Mouse (Mus musculus) embryo, embryonic 11 days (tissue): ENCODE measurements around the gene Cdcp2.
"Not testable (repeated sequence)": the region's sequence is repeated elsewhere in the genome, so short reads cannot be mapped to it uniquely, and the experiment has no call there.

ENCODE experiments used
- DNase-seq: peaks from one replicate; pipeline ENCODE4 v3.0.0-alpha.2; 2015

Cdcp2 gene

GRCm38 (mm10) chr4:107094484-107095187 lies 2.1 kb upstream of the Cdcp2 start:
- peak; percentile 60 for DNase-seq

GRCm38 (mm10) chr4:107096043-107096442 lies 648 bp upstream of the Cdcp2 start:
- no peak for DNase-seq

GRCm38 (mm10) chr4:107097871-107098270 lies 1.2 kb downstream of the Cdcp2 start:
- no peak for DNase-seq

- no peak for DNase-seq
These were observed 1.7 kb downstream of the Cdcp2 start for GRCm38 (mm10) chr4:107098375-107098774.

- no peak for DNase-seq
These were observed 2.3 kb downstream of the Cdcp2 start for GRCm38 (mm10) chr4:107098791-107099525.

- DNase-seq: no peak
These were observed 5.5 kb downstream of the Cdcp2 start for GRCm38 (mm10) chr4:107102220-107102619.

GRCm38 (mm10) chr4:107106777-107107176 lies 10.1 kb downstream of the Cdcp2 start:
- no peak for DNase-seq

- DNase-seq: peak; percentile 77
These were observed 11.6 kb downstream of the Cdcp2 start for GRCm38 (mm10) chr4:107108291-107108731.

- DNase-seq: not testable (repeated sequence)
These were observed 12.5 kb downstream of the Cdcp2 start for GRCm38 (mm10) chr4:107109181-107109580.

- DNase-seq: no peak
These were observed 17.6 kb downstream of the Cdcp2 start for GRCm38 (mm10) chr4:107114278-107114677.

- no peak for DNase-seq
These were observed 21.2 kb downstream of the Cdcp2 start for GRCm38 (mm10) chr4:107117741-107118385.

GRCm38 (mm10) chr4:107119056-107119455 lies 22.4 kb downstream of the Cdcp2 start:
- no peak for DNase-seq

- DNase-seq: no peak
These were observed 24.0 kb downstream of the Cdcp2 start for GRCm38 (mm10) chr4:107120676-107121075.

GRCm38 (mm10) chr4:107121165-107121943 lies 24.7 kb downstream of the Cdcp2 start:
- DNase-seq: peak; percentile 89

- DNase-seq: no peak
These were observed 27.7 kb downstream of the Cdcp2 start for GRCm38 (mm10) chr4:107124376-107124775.

- DNase-seq: no peak
These were observed 28.4 kb downstream of the Cdcp2 start for GRCm38 (mm10) chr4:107125101-107125500.

GRCm38 (mm10) chr4:107126389-107126788 lies 29.7 kb downstream of the Cdcp2 start:
- DNase-seq: no peak

GRCm38 (mm10) chr4:107126891-107127524 lies 30.3 kb downstream of the Cdcp2 start:
- DNase-seq: peak; percentile 60

GRCm38 (mm10) chr4:107127901-107128669 lies 31.4 kb downstream of the Cdcp2 start:
- peak; percentile 66 for DNase-seq

GRCm38 (mm10) chr4:107129373-107129772 lies 32.7 kb downstream of the Cdcp2 start:
- DNase-seq: no peak

- DNase-seq: peak; percentile 65
These were observed 33.8 kb downstream of the Cdcp2 start for GRCm38 (mm10) chr4:107130534-107130933.

GRCm38 (mm10) chr4:107134891-107135290 lies 38.2 kb downstream of the Cdcp2 start:
- DNase-seq: no peak
